Mouse (Mus musculus) thymus, adult 2 months (tissue): ENCODE data around the gene Caprin1. TPM values are rescaled to one million over a fixed set of nuclear protein-coding genes. Genes with fewer than 3 reads are reported as not detected.
A peak's percentile ranks its signal among the peaks of the same experiment; 100 is the strongest.

Experiments used
- DNase-seq: peaks from one replicate; pipeline ENCODE4 v3.0.0; 2021
- H3K27ac ChIP-seq: fragments of 200-500 bp; 2 replicates; pipeline ENCODE4 v1.5.1; 2012; ENCODE audit warnings: low read length, control low read depth; ENCODE audit not compliant: control insufficient read depth, insufficient read depth
- H3K27me3 ChIP-seq: fragments of 200-500 bp; 2 replicates; pipeline ENCODE4 v1.6.1; 2012; ENCODE audit warnings: mild to moderate bottlenecking, low read length, moderate library complexity, mixed read lengths; ENCODE audit not compliant: control insufficient read depth, insufficient read depth
- H3K36me3 ChIP-seq: fragments of 200-500 bp; 2 replicates; pipeline ENCODE4 v1.6.1; 2012; ENCODE audit warnings: mild to moderate bottlenecking, low read length, moderate library complexity; ENCODE audit not compliant: control insufficient read depth, insufficient read depth
- H3K4me1 ChIP-seq: fragments of 200-500 bp; replicated peaks from 2 replicates; pipeline ENCODE4 v1.6.1; 2012; ENCODE audit warnings: low read length; ENCODE audit not compliant: control insufficient read depth, insufficient read depth
- H3K4me3 ChIP-seq: fragments of 200-500 bp; 2 replicates; pipeline ENCODE4 v1.5.1; 2012; ENCODE audit warnings: mild to moderate bottlenecking, low read length, control low read depth, moderate library complexity; ENCODE audit not compliant: control insufficient read depth, insufficient read depth
- CTCF ChIP-seq: fragments of 200-500 bp; IDR thresholded peaks from 2 replicates; pipeline ENCODE4 v1.5.1; 2012; ENCODE audit warnings: mild to moderate bottlenecking, control low read depth, low read length, moderate library complexity, borderline replicate concordance; ENCODE audit not compliant: control insufficient read depth, poor library complexity, insufficient read depth; ENCODE audit errors: extremely low read depth
- POLR2A ChIP-seq: fragments of 200-500 bp; IDR thresholded peaks from 2 replicates; pipeline ENCODE4 v1.6.1; 2012; ENCODE audit warnings: mild to moderate bottlenecking, low read length, control low read depth, moderate library complexity; ENCODE audit not compliant: control insufficient read depth, poor library complexity, insufficient read depth; ENCODE audit errors: extremely low read depth
- whole genome bisulfite sequencing: fragments of 180-500 bp; shearing (Covaris S2); methylation state at CpG from one replicate; pipeline ENCODE4 v1.1.7; 2018; 5-methylcytosine and 5-hydroxymethylcytosine counted together
- polyA plus RNA-seq: library from polyadenylated mRNA; depleted of rRNA; stranded (reverse); fragments of >200 nt; gene quantifications from 2 replicates; pipeline ENCODE4 v1.2.3, GENCODE M21; 2012; rRNA removed

The Caprin1 gene
- polyA plus RNA-seq, 1 experiment = 182 TPM

DNA sequence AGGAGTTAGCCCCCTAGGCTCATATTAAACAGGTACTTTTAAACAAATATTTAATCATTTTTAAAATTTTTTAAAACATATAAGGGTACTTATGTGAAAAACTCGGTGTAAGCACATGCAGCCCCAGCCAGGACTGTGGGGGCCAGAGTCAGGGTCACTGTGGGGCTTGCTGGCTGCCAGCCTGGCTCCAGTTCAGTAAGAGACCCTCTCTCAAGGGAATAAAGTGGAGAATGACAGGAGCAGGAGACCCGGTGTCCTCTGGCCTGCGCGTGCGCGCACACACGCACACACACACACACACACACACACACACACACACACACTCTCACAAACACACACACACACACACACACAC is 78.2 kb downstream of the Caprin1 start:
- TF ChIP-seq CTCF = no peak
- TF ChIP-seq POLR2A = no peak
- H3K36me3 ChIP-seq = peaks cover 17% of the 10 kb centered on the region; the same call in 1 of the 2 replicates
- 98% methylated on average over 7 of the region's 7 CpGs for WGBS
- DNase-seq = no peak
- H3K4me1 ChIP-seq = no peaks in the 10 kb centered on the region
- H3K27me3 ChIP-seq = no peaks in the 10 kb centered on the region
- no peak overlapping the region for H3K4me3 ChIP-seq
- no peak overlapping the region for H3K27ac ChIP-seq

GRCm38 (mm10) chr2:103718594-103719291 is 78.7 kb downstream of the Caprin1 start:
- Histone ChIP-seq H3K4me1 (no peaks in the 10 kb centered on the region), H3K27me3 (no peaks in the 10 kb centered on the region), H3K36me3 (peaks cover 21% of the 10 kb centered on the region), H3K4me3 (no peak overlapping the region), H3K27ac (no peak overlapping the region)
- TF ChIP-seq CTCF (peak; percentile 85; the same call in 1 of the 2 replicates), POLR2A (no peak)
- 68% methylated on average over 8 of the region's 8 CpGs for WGBS
- peak; percentile 82 for DNase-seq

GRCm38 (mm10) chr2:103714412-103714811 is 83.0 kb downstream of the Caprin1 start:
- H3K27ac ChIP-seq = no peak overlapping the region
- H3K4me3 ChIP-seq = no peak overlapping the region
- no peaks in the 10 kb centered on the region for H3K27me3 ChIP-seq
- 93% methylated on average over 4 of the region's 4 CpGs for WGBS
- peaks cover 64% of the 10 kb centered on the region for H3K36me3 ChIP-seq
- H3K4me1 ChIP-seq = no peaks in the 10 kb centered on the region
- TF ChIP-seq POLR2A (no peak), CTCF (no peak)
- no peak for DNase-seq

DNA sequence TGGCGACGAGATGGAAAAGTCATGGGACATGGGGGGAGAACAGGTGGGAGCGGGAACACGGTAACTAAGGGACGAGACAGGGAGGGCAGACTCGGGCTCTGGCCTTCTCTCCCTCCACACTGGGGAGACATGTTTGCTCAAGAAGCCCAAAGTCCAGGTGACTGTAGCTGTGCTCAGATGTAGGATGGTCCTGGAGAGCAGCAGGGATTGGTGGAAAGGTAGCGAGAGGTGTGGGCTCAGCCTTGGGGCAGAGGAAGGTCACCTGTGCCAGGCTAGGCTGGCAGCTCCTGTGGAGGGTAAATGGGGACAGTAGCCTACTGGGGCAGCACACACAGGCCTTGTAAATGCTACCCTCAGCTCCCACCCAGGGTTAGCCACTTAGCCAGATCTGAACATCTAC is 83.6 kb downstream of the Caprin1 start:
- Histone ChIP-seq H3K4me1 (no peaks in the 10 kb centered on the region), H3K36me3 (peaks cover 68% of the 10 kb centered on the region), H3K27ac (no peak overlapping the region), H3K27me3 (no peaks in the 10 kb centered on the region), H3K4me3 (no peak overlapping the region)
- no peak for TF ChIP-seq POLR2A
- no peak for TF ChIP-seq CTCF
- WGBS = 99% methylated on average over 7 of the region's 7 CpGs
- no peak for DNase-seq

Other genes with a start within 250 kb of the Caprin1 start
- gene Abtb2, start 231.3 kb downstream of the Caprin1 start, polyA plus RNA-seq = 110 and 120 TPM in 2 replicates
- gene Nat10, start 36.4 kb downstream of the Caprin1 start, polyA plus RNA-seq = 70.1 and 80.2 TPM in 2 replicates
- gene Lmo2, start 160.3 kb upstream of the Caprin1 start, polyA plus RNA-seq = 8.0 and 9.6 TPM in 2 replicates
- 22.2 and 24.5 TPM in 2 replicates for gene Fbxo3, start 230.1 kb upstream of the Caprin1 start, polyA plus RNA-seq
- not detected in 2 replicates for gene 4931422A03Rik, start 230.7 kb upstream of the Caprin1 start, polyA plus RNA-seq